Mouse (Mus musculus): ENCODE measurements around the gene 4930558K02Rik.

GRCm38 (mm10) chr1:161894126-161894525 lies 85.3 kb downstream of the 4930558K02Rik start:
- no peak for TF ChIP-seq POLR2A (IDR thresholded peaks at IDR 0.05; ENCODE audit: insufficient read depth, low read depth, low read length)
- no peak for TF ChIP-seq CTCF (IDR thresholded peaks at IDR 0.05)
- TF ChIP-seq EP300 (IDR thresholded peaks at IDR 0.05; ENCODE audit: insufficient read depth, low read depth, low read length): no peak

Measured in heart, adult 2 months (tissue).